Mouse (Mus musculus) heart, postnatal 0 days (tissue): ENCODE measurements around the gene Upk1b. TPM values are rescaled to one million over a fixed set of nuclear protein-coding genes. Genes with fewer than 3 reads are reported as not detected.

Experiments used
- ATAC-seq: fragments of 200-750 bp; cut with Nextera tagmentation; 2 replicates; pipeline ENCODE4 v1.8.0; 2017; ENCODE audit warnings: low read depth, moderate number of reproducible peaks, moderate library complexity; ENCODE audit not compliant: insufficient read depth
- DNase-seq: peaks from one replicate; pipeline ENCODE4 v3.0.0-alpha.2; 2016; ENCODE audit warnings: low spot score
- H3K27ac ChIP-seq: fragments of 300-500 bp; sonication (generic); 2 replicates; pipeline ENCODE4 v1.5.1; 2014; ENCODE audit warnings: low read depth, mild to moderate bottlenecking
- H3K27me3 ChIP-seq: fragments of 300-500 bp; sonication (generic); 2 replicates; pipeline ENCODE4 v1.6.1; 2014; ENCODE audit warnings: low read length, mixed read lengths; ENCODE audit not compliant: control insufficient read depth, insufficient read depth
- H3K36me3 ChIP-seq: fragments of 300-500 bp; sonication (generic); replicated peaks from 2 replicates; pipeline ENCODE4 v1.6.1; 2014; ENCODE audit warnings: low read length, mixed read lengths; ENCODE audit not compliant: control insufficient read depth, insufficient read depth
- H3K4me1 ChIP-seq: fragments of 300-500 bp; sonication (generic); 2 replicates; pipeline ENCODE4 v1.6.1; 2014; ENCODE audit warnings: antibody characterized with exemption; ENCODE audit not compliant: control insufficient read depth, insufficient read depth
- H3K4me2 ChIP-seq: fragments of 300-500 bp; sonication (generic); 2 replicates; pipeline ENCODE4 v1.6.1; 2014; ENCODE audit warnings: low read depth, mild to moderate bottlenecking, low read length, moderate library complexity
- H3K4me3 ChIP-seq: fragments of 300-500 bp; sonication (generic); 2 replicates; pipeline ENCODE4 v1.5.1; 2014; ENCODE audit warnings: low read depth, low read length
- H3K9ac ChIP-seq: fragments of 300-500 bp; sonication (generic); replicated peaks from 2 replicates; pipeline ENCODE4 v1.6.1; 2014; ENCODE audit warnings: low read depth, low read length, mixed read lengths
- H3K9me3 ChIP-seq: fragments of 300-500 bp; sonication (generic); replicated peaks from 2 replicates; pipeline ENCODE4 v1.6.1; 2016; ENCODE audit warnings: low read length; ENCODE audit not compliant: control insufficient read depth
- CTCF ChIP-seq: IDR thresholded peaks from 2 replicates; pipeline ENCODE4 v1.5.1; 2016; ENCODE audit warnings: antibody characterized with exemption, control low read depth, low read depth
- EP300 ChIP-seq: IDR thresholded peaks from 2 replicates; pipeline ENCODE4 v1.6.1; 2016; ENCODE audit warnings: antibody characterized with exemption, low read depth
- WGBS: fragments of 180-500 bp; shearing (Covaris S2); extraction: QIAGEN DNeasy Blood & Tissue Kit; methylation state at CpG from one replicate; pipeline ENCODE4 v1.1.7; 2014; 5-methylcytosine and 5-hydroxymethylcytosine counted together
- polyA plus RNA-seq: library from polyadenylated mRNA; unstranded; fragments of >200 nt; fragmentation: Nextera tagmentation; extraction: Ambion mirVana; gene quantifications from 2 replicates; pipeline ENCODE4 v1.2.1, GENCODE M21; 2015
- total RNA-seq: library from RNA; depleted of rRNA; stranded (reverse); fragments of >200 nt; gene quantifications from 2 replicates; pipeline ENCODE4 v1.2.3, GENCODE M21; 2014; ENCODE audit warnings: low replicate concordance

Upk1b gene
- total and polyA plus RNA-seq, 2 experiments from 2014 or later = 13.9 to 75.5 TPM

GRCm38 (mm10) chr16:38769529-38769928 is 30.6 kb downstream of the Upk1b start:
- Histone ChIP-seq H3K4me1 (no peaks in the 10 kb centered on the region), H3K27me3 (no peaks in the 10 kb centered on the region)
- WGBS = 79% methylated on average over 9 of the region's 9 CpGs

GRCm38 (mm10) chr16:38768386-38768785 is 31.7 kb downstream of the Upk1b start:
- 94% methylated on average over 8 of the region's 8 CpGs for WGBS
- Histone ChIP-seq H3K36me3 (peaks cover 31% of the 10 kb centered on the region), H3K4me1 (no peaks in the 10 kb centered on the region), H3K27ac (no peak overlapping the region), H3K9ac (no peak overlapping the region), H3K9me3 (no peaks in the 10 kb centered on the region), H3K4me3 (no peak overlapping the region), H3K4me2 (no peak overlapping the region), H3K27me3 (no peaks in the 10 kb centered on the region)
- ATAC-seq = no peak
- no peak for DNase-seq
- TF ChIP-seq EP300 (no peak), CTCF (no peak)

More at GRCm38 (mm10) chr16:38769529-38769928, 30.6 kb downstream of the Upk1b start:
- TF ChIP-seq EP300 (no peak), CTCF (no peak)
- H3K4me3 ChIP-seq = no peak overlapping the region
- ATAC-seq (no peak), DNase-seq (no peak)
- no peak overlapping the region for H3K9ac ChIP-seq
- no peaks in the 10 kb centered on the region for H3K9me3 ChIP-seq
- H3K36me3 ChIP-seq = peaks cover 31% of the 10 kb centered on the region
- H3K4me2 ChIP-seq = no peak overlapping the region
- H3K27ac ChIP-seq = no peak overlapping the region

- Histone ChIP-seq H3K4me2 (no peak overlapping the region), H3K27me3 (no peaks in the 10 kb centered on the region), H3K4me3 (no peak overlapping the region), H3K9ac (no peak overlapping the region), H3K36me3 (peaks cover 31% of the 10 kb centered on the region), H3K4me1 (no peaks in the 10 kb centered on the region), H3K27ac (no peak overlapping the region), H3K9me3 (no peaks in the 10 kb centered on the region)
- DNase-seq = no peak
- no peak for TF ChIP-seq CTCF
- no peak for TF ChIP-seq EP300
- ATAC-seq = no peak
- WGBS = 80% methylated on average over 8 of the region's 8 CpGs
These were observed 32.4 kb downstream of the Upk1b start for GRCm38 (mm10) chr16:38767761-38768160.

GRCm38 (mm10) chr16:38766671-38767070 is 33.5 kb downstream of the Upk1b start:
- Histone ChIP-seq H3K4me3 (no peak overlapping the region), H3K4me2 (no peak overlapping the region), H3K27ac (no peak overlapping the region), H3K9ac (no peak overlapping the region), H3K4me1 (peaks cover 3% of the 10 kb centered on the region; the same call in 1 of the 2 replicates), H3K9me3 (no peaks in the 10 kb centered on the region), H3K27me3 (no peaks in the 10 kb centered on the region), H3K36me3 (peaks cover 31% of the 10 kb centered on the region)
- WGBS = 78% methylated on average over 3 of the region's 3 CpGs
- ATAC-seq (no peak), DNase-seq (no peak)
- TF ChIP-seq CTCF = no peak

GRCm38 (mm10) chr16:38763508-38763907 is 36.6 kb downstream of the Upk1b start:
- 53% methylated on average over 4 of the region's 4 CpGs for WGBS
- H3K4me2 ChIP-seq = no peak overlapping the region
- peaks cover 7% of the 10 kb centered on the region; the same call in 1 of the 2 replicates for H3K4me1 ChIP-seq
- H3K9me3 ChIP-seq = no peaks in the 10 kb centered on the region
- ATAC-seq (no peak), DNase-seq (no peak)
- H3K27ac ChIP-seq = peak overlapping the region; percentile 48
- H3K27me3 ChIP-seq = no peaks in the 10 kb centered on the region
- H3K9ac ChIP-seq = no peak overlapping the region
- peaks cover 37% of the 10 kb centered on the region for H3K36me3 ChIP-seq
- TF ChIP-seq CTCF = no peak
- no peak for TF ChIP-seq EP300
- H3K4me3 ChIP-seq = no peak overlapping the region

- Histone ChIP-seq H3K36me3 (peaks cover 32% of the 10 kb centered on the region), H3K27ac (no peak overlapping the region), H3K4me2 (no peak overlapping the region), H3K9me3 (no peaks in the 10 kb centered on the region), H3K4me1 (peaks cover 10% of the 10 kb centered on the region; the same call in 1 of the 2 replicates), H3K27me3 (no peaks in the 10 kb centered on the region), H3K4me3 (no peak overlapping the region), H3K9ac (no peak overlapping the region)
- ATAC-seq (no peak), DNase-seq (no peak)
- TF ChIP-seq EP300 (no peak), CTCF (no peak)
- WGBS = 80% methylated on average over 8 of the region's 8 CpGs
These were observed 37.7 kb downstream of the Upk1b start for GRCm38 (mm10) chr16:38762401-38762800.
